Mouse (Mus musculus): ENCODE measurements around the gene Ror1.

GRCm38 (mm10) chr4:100315066-100315465, 219.5 kb downstream of the Ror1 start:
- no peak for TF ChIP-seq CTCF (IDR thresholded peaks at IDR 0.05; ENCODE audit: low read depth, low read length)
- TF ChIP-seq EP300 (IDR thresholded peaks at IDR 0.05; ENCODE audit: insufficient read depth, low read depth, low read length): no peak
